Comparison of ENCODE assay signal across 24 mouse cellular contexts in the genomic region with DNA sequence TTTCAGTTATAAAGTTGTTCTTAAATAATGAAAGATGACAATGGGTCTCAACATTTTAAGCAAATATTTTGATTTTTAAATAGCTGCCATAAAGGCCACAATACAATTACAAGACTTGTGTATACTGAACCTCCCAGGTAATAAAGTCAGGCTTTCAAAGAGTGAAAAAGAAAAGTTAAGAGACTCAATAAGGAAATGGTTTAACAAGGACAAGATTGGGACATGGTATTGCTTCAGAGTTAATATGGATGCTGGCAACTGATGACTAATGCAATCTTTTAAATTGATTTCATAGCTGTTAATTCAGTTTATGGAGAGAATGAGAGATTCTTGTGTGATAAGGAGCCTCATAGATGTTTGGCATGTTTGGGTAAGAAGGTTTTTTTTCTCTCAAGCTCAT.
"Had no signal": no experiment of that assay in that cellular context is flagged by ENCODE, and none has a peak within 500 bp of the region (broad histone marks: within the 10 kb centered on the region; RNA-seq: fewer than 3 reads in every experiment).

No protein-coding gene starts in this region.

- ATAC-seq: hindbrain, postnatal 0 days; liver, embryonic 12.5 days had no signal

- H3K27me3 ChIP-seq: heart, embryonic 13.5 days; heart, embryonic 15.5 days; hindbrain, embryonic 13.5 days; hindbrain, embryonic 15.5 days; limb, embryonic 13.5 days; limb, embryonic 15.5 days; liver, embryonic 12.5 days had no signal

- H3K4me1 ChIP-seq: heart, embryonic 13.5 days; heart, embryonic 15.5 days; hindbrain, embryonic 13.5 days; hindbrain, embryonic 15.5 days; limb, embryonic 13.5 days; limb, embryonic 15.5 days; liver, embryonic 12.5 days had no signal

- H3K9ac ChIP-seq: heart, embryonic 13.5 days; heart, embryonic 15.5 days; hindbrain, embryonic 13.5 days; hindbrain, embryonic 15.5 days; limb, embryonic 13.5 days; limb, embryonic 15.5 days; liver, embryonic 12.5 days; liver, embryonic 14.5 days had no signal

- H3K4me2 ChIP-seq: heart, embryonic 11.5 days; heart, embryonic 13.5 days; heart, embryonic 15.5 days; hindbrain, embryonic 13.5 days; hindbrain, embryonic 15.5 days; limb, embryonic 13.5 days; limb, embryonic 15.5 days; liver, embryonic 12.5 days had no signal

- H3K9me3 ChIP-seq: heart, embryonic 13.5 days; heart, embryonic 15.5 days; hindbrain, embryonic 13.5 days; hindbrain, embryonic 15.5 days; limb, embryonic 13.5 days; limb, embryonic 15.5 days; liver, embryonic 12.5 days had no signal

- H3K4me3 ChIP-seq: heart, adult 2 months; heart, embryonic 13.5 days; heart, embryonic 15.5 days; hindbrain, embryonic 13.5 days; hindbrain, embryonic 15.5 days; limb, embryonic 13.5 days; limb, embryonic 15.5 days; liver, embryonic 12.5 days had no signal

- DNase-seq: gastrocnemius, postnatal 14 days; gastrocnemius, postnatal 36 days; heart, adult 11 months; heart, adult 2 months; heart, postnatal 14 days; heart, postnatal 36 days; kidney, adult 18-20 months; kidney, adult 8-10 months; kidney, postnatal 10 days; kidney, postnatal 25 days; kidney, postnatal 4 days; layer of hippocampus, adult 9-11 months; layer of hippocampus, postnatal 36 days; left cerebral cortex, postnatal 4 days had no signal

- H3K36me3 ChIP-seq: heart, embryonic 13.5 days; heart, embryonic 15.5 days; hindbrain, embryonic 13.5 days; hindbrain, embryonic 15.5 days; limb, embryonic 13.5 days; limb, embryonic 15.5 days; liver, embryonic 12.5 days had no signal

- H3K27ac ChIP-seq: heart, adult 2 months; heart, embryonic 13.5 days; heart, embryonic 15.5 days; hindbrain, embryonic 13.5 days; hindbrain, embryonic 15.5 days; hindbrain, postnatal 0 days; limb, embryonic 13.5 days; limb, embryonic 15.5 days; liver, embryonic 12.5 days; liver, embryonic 14.5 days had no signal
